Mouse (Mus musculus): ENCODE data around the gene Fzd5. TPM values are rescaled to one million over a fixed set of nuclear protein-coding genes. Genes with fewer than 3 reads are reported as not detected.

Gene Fzd5
- polyA plus RNA-seq, 1 experiment: 2.3 TPM

GRCm38 (mm10) chr1:64695156-64695555 lies 42.4 kb downstream of the Fzd5 start:
- TF ChIP-seq TAL1 (IDR thresholded peaks at IDR 0.05; ENCODE audit: low read length) (no peak), GATA1 (IDR thresholded peaks at IDR 0.05; ENCODE audit: low read length) (no peak)
- Histone ChIP-seq H3K27me3 (ENCODE audit: control insufficient read depth) (peaks cover 20% of the 10 kb centered on the region), H3K9me3 (ENCODE audit: control insufficient read depth, low read length) (no peaks in the 10 kb centered on the region), H3K4me3 (replicated peaks) (no peak overlapping the region), H3K36me3 (ENCODE audit: control insufficient read depth) (no peaks in the 10 kb centered on the region), H3K4me1 (ENCODE audit: control insufficient read depth) (peaks cover 15% of the 10 kb centered on the region)

DNA sequence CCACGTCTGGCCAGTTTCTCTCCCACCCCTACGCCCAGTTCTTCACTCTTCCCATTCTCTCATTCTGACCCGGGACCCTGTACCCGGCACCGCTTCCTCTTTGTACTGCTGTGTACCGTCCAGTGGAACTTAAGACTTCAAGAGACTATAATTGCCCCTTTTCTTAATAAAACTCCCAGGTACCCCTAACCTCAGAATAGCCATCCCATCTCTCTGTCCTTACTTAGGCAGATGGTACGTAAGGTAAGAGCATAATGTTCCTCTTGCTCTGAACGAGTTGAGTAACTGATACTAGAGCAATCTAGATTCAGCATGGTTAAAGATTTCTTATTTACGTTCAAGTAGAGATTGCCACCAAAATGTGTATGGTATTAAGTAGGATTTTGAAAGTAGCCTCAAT lies 46.0 kb downstream of the Fzd5 start:
- TF ChIP-seq TAL1 (IDR thresholded peaks at IDR 0.05; ENCODE audit: low read length) (no peak), GATA1 (IDR thresholded peaks at IDR 0.05; ENCODE audit: low read length) (no peak)
- Histone ChIP-seq H3K9me3 (ENCODE audit: control insufficient read depth, low read length) (no peaks in the 10 kb centered on the region), H3K27me3 (ENCODE audit: control insufficient read depth) (peaks cover 20% of the 10 kb centered on the region), H3K36me3 (ENCODE audit: control insufficient read depth) (peaks cover 5% of the 10 kb centered on the region), H3K4me3 (replicated peaks) (peak overlapping the region; percentile 92), H3K4me1 (ENCODE audit: control insufficient read depth) (peaks cover 36% of the 10 kb centered on the region)

DNA sequence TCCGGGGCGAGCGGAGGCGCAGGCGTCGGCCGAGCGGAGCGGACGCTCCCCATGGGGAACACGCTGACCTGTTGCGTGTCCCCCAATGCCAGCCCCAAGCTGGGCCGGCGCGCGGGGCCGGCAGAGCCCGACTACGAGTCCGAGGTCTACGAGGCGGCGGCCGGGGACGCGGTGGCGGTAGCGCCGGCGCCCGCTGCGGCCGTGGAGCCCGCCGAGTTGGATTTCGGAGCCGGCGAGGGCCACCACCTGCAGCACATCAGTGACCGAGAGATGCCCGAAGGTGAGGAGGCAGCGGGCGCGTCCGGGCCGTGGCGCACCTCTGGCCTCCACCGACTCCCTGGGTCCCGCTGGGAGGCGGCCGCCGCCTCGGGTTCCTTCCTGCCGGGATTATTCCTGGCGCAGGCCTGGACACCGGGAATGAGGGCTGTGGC lies 46.4 kb downstream of the Fzd5 start:
- peaks cover 36% of the 10 kb centered on the region for H3K4me1 ChIP-seq (ENCODE audit: control insufficient read depth)
- peaks cover 5% of the 10 kb centered on the region for H3K36me3 ChIP-seq (ENCODE audit: control insufficient read depth)
- peaks cover 20% of the 10 kb centered on the region for H3K27me3 ChIP-seq (ENCODE audit: control insufficient read depth)
- no peaks in the 10 kb centered on the region for H3K9me3 ChIP-seq (ENCODE audit: control insufficient read depth, low read length)
- peak overlapping the region; percentile 92 for H3K4me3 ChIP-seq (replicated peaks)
- no peak for TF ChIP-seq TAL1 (IDR thresholded peaks at IDR 0.05; ENCODE audit: low read length)
- TF ChIP-seq GATA1 (IDR thresholded peaks at IDR 0.05; ENCODE audit: low read length): no peak

- Histone ChIP-seq H3K27me3 (ENCODE audit: control insufficient read depth) (peaks cover 20% of the 10 kb centered on the region), H3K9me3 (ENCODE audit: control insufficient read depth, low read length) (no peaks in the 10 kb centered on the region), H3K4me3 (replicated peaks) (peak within 1 kb of the TSS; percentile 92), H3K36me3 (ENCODE audit: control insufficient read depth) (peaks cover 7% of the 10 kb centered on the region), H3K4me1 (ENCODE audit: control insufficient read depth) (peaks cover 36% of the 10 kb centered on the region)
- TF ChIP-seq GATA1 (IDR thresholded peaks at IDR 0.05; ENCODE audit: low read length) (no peak), TAL1 (IDR thresholded peaks at IDR 0.05; ENCODE audit: low read length) (no peak)
Observed at GRCm38 (mm10) chr1:64690213-64691013, 47.1 kb downstream of the Fzd5 start, which contains the start of gene Ccnyl1. Ccnyl1 (plus strand) TSS chr1:64690455.

GRCm38 (mm10) chr1:64689561-64690212 lies 47.9 kb downstream of the Fzd5 start:
- Histone ChIP-seq H3K36me3 (ENCODE audit: control insufficient read depth) (peaks cover 9% of the 10 kb centered on the region), H3K27me3 (ENCODE audit: control insufficient read depth) (peaks cover 20% of the 10 kb centered on the region), H3K4me1 (ENCODE audit: control insufficient read depth) (peaks cover 40% of the 10 kb centered on the region), H3K9me3 (ENCODE audit: control insufficient read depth, low read length) (no peaks in the 10 kb centered on the region), H3K4me3 (replicated peaks) (peak overlapping the region; percentile 92)
- no peak for TF ChIP-seq GATA1 (IDR thresholded peaks at IDR 0.05; ENCODE audit: low read length)
- no peak for TF ChIP-seq TAL1 (IDR thresholded peaks at IDR 0.05; ENCODE audit: low read length)

DNA sequence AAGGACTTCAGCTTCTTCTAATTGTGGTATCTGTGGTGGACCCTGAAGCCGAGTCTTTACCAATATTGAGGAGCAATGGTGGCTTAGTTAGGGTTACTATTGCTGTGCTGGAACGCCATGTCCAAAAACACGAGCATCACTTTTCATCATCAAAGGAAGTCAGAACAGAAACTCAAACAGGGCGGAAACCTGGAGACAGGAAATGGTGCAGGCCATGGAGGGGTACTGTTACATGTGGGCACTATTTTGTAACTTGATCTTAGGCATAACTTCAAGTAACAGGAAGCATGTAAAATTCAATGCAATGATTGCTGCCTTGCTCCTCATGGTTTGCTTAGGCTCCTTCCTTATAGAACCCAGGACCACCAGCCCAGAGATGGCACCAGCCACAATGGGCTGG lies 49.5 kb downstream of the Fzd5 start:
- TF ChIP-seq TAL1 (IDR thresholded peaks at IDR 0.05; ENCODE audit: low read length) (no peak), GATA1 (IDR thresholded peaks at IDR 0.05; ENCODE audit: low read length) (no peak)
- H3K4me3 ChIP-seq (replicated peaks): no peak overlapping the region

GRCm38 (mm10) chr1:64684440-64684839 lies 53.1 kb downstream of the Fzd5 start:
- TF ChIP-seq GATA1 (IDR thresholded peaks at IDR 0.05; ENCODE audit: low read length) (no peak), TAL1 (IDR thresholded peaks at IDR 0.05; ENCODE audit: low read length) (no peak)
- Histone ChIP-seq H3K9me3 (ENCODE audit: control insufficient read depth, low read length) (no peaks in the 10 kb centered on the region), H3K4me1 (ENCODE audit: control insufficient read depth) (peaks cover 45% of the 10 kb centered on the region), H3K27me3 (ENCODE audit: control insufficient read depth) (no peaks in the 10 kb centered on the region), H3K4me3 (replicated peaks) (no peak overlapping the region), H3K36me3 (ENCODE audit: control insufficient read depth) (peaks cover 37% of the 10 kb centered on the region)

More for the DNA sequence above, 49.5 kb downstream of the Fzd5 start:
- Histone ChIP-seq H3K36me3 (ENCODE audit: control insufficient read depth) (peaks cover 21% of the 10 kb centered on the region), H3K9me3 (ENCODE audit: control insufficient read depth, low read length) (no peaks in the 10 kb centered on the region), H3K27me3 (ENCODE audit: control insufficient read depth) (peaks cover 18% of the 10 kb centered on the region), H3K4me1 (ENCODE audit: control insufficient read depth) (peaks cover 52% of the 10 kb centered on the region)

DNA sequence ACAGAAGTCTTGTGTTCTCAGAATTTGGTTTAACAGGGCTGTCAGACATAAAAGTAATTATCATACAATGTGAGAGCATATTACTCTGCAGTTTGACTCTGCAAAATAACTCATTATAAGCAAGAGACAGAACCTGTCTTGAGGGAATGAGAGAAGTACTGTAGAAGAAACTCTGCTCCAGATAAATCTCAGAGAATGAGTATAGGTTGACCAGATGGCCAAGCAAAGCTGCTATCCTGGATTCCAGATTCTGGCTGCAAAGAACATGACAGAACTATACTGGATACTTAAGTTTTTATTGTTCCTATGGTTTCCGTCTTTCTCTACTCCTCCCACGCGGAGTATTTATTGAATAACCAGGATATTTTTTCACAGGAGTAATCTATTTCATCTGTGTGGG lies 54.5 kb downstream of the Fzd5 start:
- no peak overlapping the region for H3K4me3 ChIP-seq (replicated peaks)
- no peak for TF ChIP-seq GATA1 (IDR thresholded peaks at IDR 0.05; ENCODE audit: low read length)
- no peak for TF ChIP-seq TAL1 (IDR thresholded peaks at IDR 0.05; ENCODE audit: low read length)
- peaks cover 42% of the 10 kb centered on the region for H3K36me3 ChIP-seq (ENCODE audit: control insufficient read depth)
- no peaks in the 10 kb centered on the region for H3K9me3 ChIP-seq (ENCODE audit: control insufficient read depth, low read length)
- H3K27me3 ChIP-seq (ENCODE audit: control insufficient read depth): no peaks in the 10 kb centered on the region
- H3K4me1 ChIP-seq (ENCODE audit: control insufficient read depth): peaks cover 33% of the 10 kb centered on the region

GRCm38 (mm10) chr1:64681499-64681898 lies 56.1 kb downstream of the Fzd5 start:
- H3K4me3 ChIP-seq (replicated peaks): no peak overlapping the region
- peaks cover 40% of the 10 kb centered on the region for H3K36me3 ChIP-seq (ENCODE audit: control insufficient read depth)
- H3K27me3 ChIP-seq (ENCODE audit: control insufficient read depth): no peaks in the 10 kb centered on the region
- TF ChIP-seq TAL1 (IDR thresholded peaks at IDR 0.05; ENCODE audit: low read length) (no peak), GATA1 (IDR thresholded peaks at IDR 0.05; ENCODE audit: low read length) (no peak)
- H3K9me3 ChIP-seq (ENCODE audit: control insufficient read depth, low read length): no peaks in the 10 kb centered on the region
- H3K4me1 ChIP-seq (ENCODE audit: control insufficient read depth): peaks cover 30% of the 10 kb centered on the region

Other genes with a start within 250 kb of the Fzd5 start
- 0.32 and 0.52 TPM in 2 replicates for gene Creb1, start 205.1 kb downstream of the Fzd5 start, polyA plus RNA-seq (2012)
- gene Mettl21a, start 120.5 kb downstream of the Fzd5 start, polyA plus RNA-seq (2012): 0.17 and 0.26 TPM in 2 replicates
- 0.76 and 1.3 TPM in 2 replicates for gene Ccnyl1, start 47.3 kb downstream of the Fzd5 start, polyA plus RNA-seq (2012)
- 0.03 TPM in 2 replicates for gene Plekhm3, start 219.1 kb upstream of the Fzd5 start, polyA plus RNA-seq (2012)